Mouse (Mus musculus) left cerebral cortex, adult 9 months (tissue): ENCODE data around the gene Lins1.
A peak's percentile ranks its signal among the peaks of the same experiment; 100 is the strongest.

Experiments
- DNase-seq, 2 experiments: peaks; one replicate each; pipeline ENCODE4 v3.0.0; 2022; ENCODE audit warnings: low spot score in 2 of 2

Gene Lins1

DNA sequence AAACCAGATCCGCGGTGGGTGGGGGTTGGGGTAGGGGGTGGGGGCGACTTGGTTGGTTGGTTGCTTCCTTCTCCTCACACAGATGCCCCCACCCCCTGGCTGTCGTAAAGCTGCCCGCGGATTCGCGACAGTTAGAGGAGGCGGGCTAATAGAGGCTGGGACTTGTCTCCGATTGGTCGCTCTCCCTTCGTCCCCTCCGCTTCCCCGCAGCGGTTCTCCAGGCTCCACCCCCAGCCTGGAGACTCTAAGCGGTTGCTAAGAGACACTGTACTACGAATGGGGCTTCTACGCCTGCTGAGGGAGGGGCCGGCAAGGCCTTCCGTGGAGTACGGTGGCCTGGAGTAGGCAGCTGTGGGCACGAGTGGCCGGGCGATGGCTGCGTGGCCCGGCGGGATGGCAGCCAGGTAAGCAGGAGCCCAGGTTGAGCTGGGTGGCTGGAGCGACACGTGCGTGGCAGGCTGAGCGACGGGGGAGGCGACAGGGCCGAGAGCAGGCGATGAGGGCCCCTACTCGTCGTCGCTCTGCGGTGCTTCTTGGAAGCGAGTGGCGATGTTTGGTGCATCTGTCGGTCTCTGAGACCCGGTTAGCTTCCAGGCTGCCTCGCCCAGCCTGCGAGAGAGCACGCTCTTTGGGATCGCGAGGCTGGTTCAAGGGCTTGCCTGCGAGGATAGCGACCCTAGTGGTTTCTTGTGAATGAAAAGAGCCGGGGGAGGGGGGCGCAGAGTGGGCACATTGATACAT is at the start of gene Lins1:
Lins1 (plus strand) TSS at position 270 of the 741 bp plus-strand sequence.
- peak; percentile 99 for DNase-seq

DNA sequence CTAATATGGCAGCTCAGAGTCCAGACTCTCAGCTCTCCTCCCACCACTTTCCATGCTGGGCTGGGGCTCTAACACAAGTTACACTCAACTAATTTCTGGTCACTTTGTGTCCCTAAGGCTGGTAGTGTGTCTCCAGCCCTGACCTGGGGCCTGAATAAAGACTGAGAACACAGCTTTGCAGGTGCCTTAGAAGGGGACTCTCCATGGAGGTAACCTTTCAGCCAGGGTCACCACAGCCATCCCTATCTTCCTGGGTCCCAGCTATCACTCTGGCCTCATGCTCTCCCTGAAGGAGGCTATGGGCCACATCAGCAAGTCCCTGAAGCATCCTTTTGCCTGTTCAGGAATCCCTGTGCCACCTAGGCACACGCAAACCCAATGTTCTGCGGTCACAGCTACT is 44.0 kb upstream of the Lins1 start:
- no peak for DNase-seq

DNA sequence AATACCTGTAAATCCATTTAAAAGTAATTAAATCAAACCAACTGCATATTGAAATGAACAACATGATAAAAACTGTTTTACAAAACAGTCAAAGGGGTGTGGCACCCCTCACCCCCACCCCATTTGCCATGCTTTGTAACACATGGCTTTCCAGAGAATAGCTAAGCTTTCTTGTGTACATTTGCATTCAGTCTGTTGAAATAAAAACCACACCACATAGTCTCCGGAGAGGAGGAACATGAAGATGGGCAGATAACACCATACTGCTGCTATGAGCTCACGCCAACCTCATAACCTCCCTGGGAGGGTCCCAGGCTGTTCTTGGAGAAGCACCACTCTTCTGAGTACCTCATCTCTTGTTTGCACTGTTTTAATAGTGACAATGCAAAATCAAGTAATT is 40.5 kb upstream of the Lins1 start:
- DNase-seq, result no peak

DNA sequence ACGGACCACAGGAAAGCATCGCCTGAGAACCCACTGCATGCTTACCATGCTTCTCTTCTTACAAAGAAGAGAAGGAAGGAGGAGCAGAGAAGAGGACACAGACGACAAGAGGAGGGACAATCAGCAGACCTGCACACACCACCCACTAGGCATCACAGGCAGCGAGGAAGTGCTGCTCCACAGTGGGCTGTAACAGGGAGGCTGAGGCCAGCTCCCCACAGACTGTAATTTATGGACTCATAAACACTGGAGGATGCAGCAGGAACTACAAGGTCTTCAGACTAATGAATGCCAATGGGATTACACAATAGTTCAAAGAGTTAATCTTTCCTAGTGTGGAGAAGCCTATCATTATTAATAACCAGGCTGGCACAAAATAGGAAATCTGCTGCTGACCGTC is 38.8 kb upstream of the Lins1 start:
- DNase-seq, result no peak

DNA sequence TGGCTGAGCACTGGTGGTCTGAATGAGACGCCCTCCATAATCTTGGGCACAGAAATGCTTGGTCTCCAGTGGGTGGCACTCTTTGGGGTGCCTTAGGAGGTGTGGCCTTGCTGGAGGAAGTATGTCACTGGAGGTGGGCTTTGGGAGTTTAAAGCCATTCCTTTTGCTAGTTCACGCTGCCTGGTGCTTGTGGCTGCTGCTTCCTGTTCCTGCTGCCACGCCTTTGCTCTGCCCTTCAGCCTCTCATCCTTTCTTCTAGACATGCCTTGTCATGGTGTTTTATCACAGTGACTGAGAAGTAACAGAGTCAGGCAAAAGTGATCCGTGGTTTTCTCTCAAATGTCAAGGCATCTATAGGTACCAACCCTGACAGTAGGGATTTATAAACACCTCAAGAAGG is 37.5 kb upstream of the Lins1 start:
- DNase-seq, result no peak

DNA sequence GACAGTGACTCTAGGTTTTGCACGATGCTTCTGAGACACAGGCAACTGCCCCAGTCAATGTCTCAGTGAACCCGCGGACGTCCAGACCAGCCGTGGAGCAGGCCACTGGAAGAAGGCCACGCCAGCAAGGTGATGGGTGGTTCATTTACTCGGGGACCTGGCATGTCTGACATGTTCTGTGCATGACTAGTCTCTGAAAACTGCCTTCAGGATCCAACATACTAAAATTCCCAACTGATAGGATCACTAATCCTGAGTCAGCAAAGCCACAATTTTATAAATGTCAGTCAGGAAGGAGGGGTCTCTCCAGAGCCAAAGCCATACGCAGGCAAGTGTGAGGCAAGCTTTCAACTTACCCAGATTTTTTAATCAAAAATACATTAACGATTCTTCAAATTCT is 36.1 kb upstream of the Lins1 start:
- DNase-seq, result no peak

DNA sequence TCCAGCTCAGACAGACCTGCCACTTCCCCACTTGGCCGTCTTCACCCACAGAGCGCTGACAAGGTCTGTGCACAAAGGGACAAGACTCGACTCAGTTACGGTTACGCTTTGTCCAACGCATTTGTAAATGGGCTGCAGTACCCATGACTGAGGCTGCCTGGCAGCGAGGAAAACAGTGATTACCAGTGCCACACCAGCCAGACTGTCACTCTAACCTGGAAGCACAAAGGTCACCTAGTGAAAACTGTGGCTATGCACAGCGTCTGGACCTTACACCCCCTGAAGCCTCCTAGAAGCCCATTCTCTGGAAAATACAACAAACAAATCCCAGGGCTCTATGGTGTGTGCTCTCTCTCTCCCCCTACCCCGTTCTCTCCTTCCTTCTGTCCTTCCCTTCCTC is 34.2 kb upstream of the Lins1 start:
- DNase-seq, result no peak

DNA sequence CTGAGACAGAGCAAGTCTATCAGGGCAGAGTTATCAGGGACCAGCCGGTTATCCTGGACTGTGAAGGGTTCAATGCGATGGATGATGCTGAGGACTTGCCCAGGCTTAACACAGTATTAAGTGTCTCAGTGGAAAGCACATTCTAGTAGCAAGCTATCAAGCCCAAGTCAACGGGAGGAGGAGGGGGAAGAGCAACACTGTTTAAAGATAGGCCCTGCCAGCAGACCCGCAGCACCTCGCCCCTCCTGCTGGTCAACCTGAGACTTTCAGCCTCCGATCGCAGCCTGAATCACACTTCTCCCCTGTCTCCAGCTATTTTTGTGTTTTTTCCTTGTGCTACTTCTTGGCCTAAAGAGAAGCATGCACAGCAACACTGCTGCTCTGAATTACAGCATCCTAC is 29.4 kb upstream of the Lins1 start:
- no peak for DNase-seq

DNA sequence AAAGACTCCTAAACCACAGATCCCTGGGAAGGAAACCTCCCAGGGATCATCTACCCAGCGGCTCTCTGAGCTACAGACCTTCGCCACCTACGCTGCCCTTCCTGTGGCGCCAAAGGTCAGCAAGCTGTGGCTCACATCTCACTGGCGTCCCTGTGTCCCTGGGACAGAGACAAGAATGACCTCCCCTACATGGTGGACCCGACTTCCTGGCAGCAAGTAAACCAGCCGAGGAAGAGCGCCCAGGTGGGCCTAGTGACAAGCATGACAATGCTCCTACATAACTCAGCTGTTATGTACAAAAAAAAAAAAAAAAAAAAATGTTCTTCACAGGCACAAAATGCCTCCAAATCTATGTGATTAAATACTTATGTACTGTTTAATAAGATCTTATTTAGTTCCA is 28.7 kb upstream of the Lins1 start:
- no peak for DNase-seq

DNA sequence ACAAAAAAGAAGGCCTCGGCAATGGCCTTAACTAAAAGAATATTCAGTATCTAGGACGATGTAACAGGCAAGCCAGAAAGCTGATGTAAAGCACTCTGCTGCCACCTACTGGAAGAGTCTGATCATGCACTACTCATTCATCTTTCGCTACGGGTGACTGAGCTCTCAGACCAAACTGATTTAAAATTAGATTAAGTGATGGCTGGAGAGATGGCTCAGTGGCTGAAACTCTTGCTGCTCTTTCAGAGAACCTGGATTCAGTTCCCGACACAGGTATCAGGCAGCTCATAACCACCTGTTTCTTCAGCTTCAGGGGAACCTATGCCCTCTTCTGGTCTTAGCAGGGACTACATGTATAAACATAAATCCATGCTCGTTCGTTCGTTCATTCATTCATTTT is 28.1 kb upstream of the Lins1 start:
- DNase-seq, result peak; percentile 39 to 87

DNA sequence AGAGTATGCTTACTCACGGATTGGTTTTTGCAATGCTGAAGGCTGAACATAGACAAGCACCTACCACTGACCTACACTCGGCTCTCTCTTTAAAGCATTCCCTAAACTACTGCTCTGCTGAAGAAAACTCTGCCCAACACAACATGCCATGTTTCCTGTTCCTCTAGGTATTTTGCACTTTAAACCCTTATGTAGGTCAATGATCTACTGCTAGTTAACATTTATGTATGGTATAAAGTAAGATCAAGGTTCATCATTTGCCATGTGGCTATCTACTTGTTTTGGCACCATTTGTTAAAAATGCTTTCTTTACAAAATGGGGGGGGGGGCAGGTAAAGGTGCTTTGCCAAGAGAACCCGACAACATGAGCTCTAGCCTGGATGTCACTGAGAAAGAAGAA is 26.1 kb upstream of the Lins1 start:
- no peak for DNase-seq

DNA sequence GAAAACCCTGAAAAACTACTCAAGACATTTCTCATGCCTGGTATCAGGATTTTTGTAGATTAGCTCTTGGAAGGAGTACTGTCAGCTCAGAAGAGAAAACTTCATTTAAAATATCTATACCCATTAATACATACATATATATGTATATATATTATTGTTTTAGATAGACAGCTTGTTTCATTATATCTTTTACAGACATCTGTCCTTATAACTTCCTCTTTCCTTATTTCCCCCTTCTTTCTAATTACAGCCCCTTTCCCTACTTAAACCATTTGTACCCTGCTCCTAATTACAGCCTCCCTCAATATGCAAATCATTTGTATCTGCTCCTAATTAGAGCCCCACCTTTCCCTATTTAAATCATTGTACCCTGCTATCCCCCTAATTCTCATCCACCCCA is 22.6 kb upstream of the Lins1 start:
- no peak for DNase-seq

DNA sequence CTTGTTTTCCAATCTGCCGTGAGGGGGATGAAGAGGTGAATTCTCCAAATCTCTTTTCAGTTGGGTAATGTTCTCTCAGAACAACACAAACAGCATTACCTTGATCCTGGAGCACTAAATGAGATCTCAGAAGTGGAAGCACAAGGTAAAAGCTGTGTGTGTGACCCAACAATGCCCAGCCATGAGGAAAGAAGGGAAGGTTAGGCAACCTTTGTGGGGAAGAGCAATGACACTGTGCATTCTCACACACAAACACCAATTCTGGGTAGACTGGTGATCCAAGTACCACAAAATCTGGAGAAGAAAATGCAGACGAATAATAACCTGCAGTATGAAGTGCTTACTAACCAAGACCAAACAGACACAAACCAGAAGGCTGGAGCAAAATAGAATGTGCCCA is 13.9 kb upstream of the Lins1 start:
- DNase-seq, result no peak

DNA sequence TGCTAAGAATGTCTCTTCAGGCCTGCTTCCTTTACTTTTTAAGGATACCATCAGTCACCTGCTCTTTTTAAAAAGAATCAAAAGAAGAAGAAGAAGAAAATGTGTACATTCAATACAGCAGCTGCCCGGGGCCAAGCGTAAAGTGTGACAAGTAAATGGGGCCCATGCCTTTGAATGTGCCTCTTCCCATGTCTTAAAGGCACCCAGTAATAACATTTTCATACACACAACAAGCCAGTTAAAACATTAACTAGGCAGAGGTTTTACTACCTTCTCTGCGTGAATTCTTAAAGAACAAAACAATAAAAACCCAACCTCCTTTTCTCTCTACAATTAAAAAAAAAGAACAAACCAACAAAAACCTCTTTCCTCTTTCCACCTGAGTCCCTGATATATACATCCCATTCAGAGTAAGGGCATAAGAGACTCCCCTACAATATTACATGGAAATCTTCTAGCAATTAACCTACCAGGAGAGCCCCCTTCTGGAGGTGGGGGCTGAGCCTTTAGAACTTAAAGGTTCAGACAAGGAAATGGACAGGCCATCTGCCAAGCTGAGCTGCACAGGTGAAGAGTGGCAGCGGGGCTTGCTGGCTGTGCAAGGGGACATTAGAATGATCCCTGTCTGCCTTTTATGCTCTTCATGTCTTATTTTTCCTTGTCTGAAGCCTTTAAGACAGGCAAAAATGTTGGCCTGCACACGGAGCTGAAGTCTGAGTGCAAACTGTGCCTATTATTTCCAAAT is 7.4 kb upstream of the Lins1 start:
- DNase-seq, result no peak

DNA sequence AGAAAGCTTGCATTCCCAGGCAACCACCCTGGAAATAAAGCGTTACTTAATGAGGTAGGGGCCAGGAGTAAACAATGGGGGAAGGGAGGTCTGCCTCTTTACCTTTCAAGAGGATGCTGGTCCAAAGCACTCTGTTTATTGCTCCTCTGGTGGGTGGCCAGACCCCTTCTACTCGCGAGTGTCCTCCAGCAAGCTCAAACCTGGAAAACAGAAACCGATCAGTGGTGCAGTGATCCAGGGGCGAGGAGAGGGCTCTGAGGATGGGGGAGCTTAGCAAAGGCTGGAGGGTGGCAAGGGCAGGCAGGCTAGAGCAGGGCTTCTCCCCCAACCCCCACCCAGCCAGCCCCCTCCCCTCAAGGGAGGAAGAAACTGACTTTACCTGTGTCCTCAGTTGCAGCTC is 968 bp upstream of the Lins1 start:
- no peak for DNase-seq

DNA sequence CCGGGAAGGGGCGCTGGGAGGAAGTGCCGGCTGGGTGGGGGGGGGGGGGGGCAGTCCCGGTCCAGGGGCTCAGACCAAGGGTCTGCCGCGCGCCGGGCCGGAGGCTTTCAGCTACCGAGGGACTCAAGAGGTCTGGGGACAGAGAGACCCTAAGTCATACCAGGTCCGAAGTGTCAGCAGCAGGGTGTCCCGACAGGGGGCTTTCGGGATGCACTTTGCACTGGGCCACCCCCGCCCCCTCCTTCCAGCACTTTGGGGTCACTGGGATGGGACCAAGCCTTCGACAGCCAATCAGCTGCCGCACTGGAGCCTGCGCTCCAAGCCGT is 432 bp upstream of the Lins1 start, which contains the start of gene Asb7:
Asb7 (minus strand) TSS at position 303 of the 326 bp plus-strand sequence.
- no peak for DNase-seq

DNA sequence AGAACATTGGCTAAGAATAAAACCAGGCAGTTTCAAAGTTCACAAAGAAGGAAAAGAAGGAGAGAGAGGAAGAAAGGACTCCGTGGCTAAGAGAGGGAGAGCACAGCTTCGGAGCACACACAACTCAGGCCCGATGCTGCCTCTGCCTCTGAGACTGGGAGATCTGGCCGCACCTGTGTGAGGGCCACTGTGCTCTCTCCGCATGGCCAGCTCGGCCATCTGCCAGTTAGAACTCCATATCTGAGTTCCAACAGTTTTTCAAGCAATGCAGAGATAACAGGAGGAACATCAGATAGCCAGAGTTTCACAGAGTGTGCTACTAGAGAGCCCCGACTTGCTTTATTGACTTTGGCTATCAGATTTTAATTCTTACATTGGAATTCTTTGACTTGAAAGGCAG is 4.8 kb downstream of the Lins1 start:
- no peak for DNase-seq

DNA sequence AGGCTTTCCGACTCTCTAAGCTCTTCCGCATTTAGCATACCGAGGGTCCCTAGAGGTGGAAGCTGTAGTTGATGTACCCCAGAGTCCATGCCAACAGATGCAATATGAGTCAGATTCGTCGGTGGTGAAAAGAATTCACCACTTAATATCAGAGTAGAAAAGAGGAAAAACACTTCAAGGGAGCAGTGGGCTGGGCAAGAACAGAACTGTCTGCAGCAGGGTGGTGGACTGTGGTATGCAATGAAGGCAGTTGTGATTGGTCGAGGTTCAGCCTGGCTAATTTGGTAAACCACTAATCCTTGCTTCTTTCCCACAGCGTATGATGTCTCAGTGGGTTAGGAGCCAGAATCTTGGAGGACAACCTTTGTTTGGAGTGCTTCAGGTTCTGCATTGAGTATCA is 13.0 kb downstream of the Lins1 start:
- DNase-seq, result no peak

DNA sequence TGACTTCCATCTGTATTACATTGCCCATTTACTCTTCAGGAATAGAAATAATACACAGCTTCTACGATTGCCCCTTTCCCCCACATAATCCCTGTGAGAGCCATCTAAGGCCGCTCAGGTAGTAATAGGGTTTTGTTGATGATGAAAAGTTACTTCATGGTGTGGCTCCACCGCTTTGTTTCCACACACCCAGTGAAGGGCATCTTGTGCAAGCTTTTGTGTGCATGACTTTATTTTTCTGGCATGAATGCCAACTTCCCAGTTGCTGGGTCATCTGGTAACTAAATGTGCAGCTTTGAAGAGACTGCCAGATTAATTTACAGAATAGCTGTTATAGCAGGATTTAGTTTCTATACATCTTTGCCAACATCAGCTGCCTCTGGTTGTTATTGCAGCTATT is 14.9 kb downstream of the Lins1 start:
- DNase-seq, result no peak

DNA sequence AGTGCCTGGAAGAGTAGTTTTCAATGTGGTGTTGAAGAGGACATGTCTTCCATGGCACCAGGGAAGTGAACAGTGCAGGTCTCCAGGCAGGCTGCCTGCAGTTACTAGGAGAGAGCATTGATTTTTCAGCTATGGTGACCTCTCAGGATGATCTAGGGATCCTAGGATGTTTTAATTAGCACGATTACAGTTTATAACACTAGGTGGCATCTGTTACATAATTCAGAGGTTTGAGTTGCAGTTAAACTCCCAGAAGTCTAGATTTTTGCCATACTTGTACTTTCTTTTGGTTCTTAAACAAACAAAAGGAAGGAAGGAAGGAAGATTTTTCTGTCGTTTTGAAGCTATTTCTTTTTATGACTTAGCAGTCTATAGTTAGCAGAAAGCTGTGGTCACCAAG is 21.5 kb downstream of the Lins1 start:
- DNase-seq, result no peak

DNA sequence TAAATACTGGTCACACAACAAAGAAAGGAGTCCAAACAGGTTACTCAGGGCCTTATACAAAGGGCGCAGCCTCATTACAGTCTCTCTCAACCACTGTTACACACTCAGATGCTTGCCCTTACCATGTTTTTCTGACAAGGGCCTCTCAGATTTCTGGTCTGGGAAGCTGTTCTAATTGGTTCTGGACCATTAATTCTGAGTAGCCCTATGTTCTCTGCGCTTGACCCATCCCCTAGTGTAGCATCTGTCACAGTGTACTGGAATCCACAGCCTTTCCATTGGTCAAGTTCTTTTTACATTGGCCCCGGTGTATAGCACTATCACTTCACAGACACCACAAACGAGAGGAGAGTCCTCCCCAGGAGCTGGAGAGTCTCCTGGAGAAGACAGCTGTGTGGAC is 34.8 kb downstream of the Lins1 start:
- DNase-seq, result no peak

DNA sequence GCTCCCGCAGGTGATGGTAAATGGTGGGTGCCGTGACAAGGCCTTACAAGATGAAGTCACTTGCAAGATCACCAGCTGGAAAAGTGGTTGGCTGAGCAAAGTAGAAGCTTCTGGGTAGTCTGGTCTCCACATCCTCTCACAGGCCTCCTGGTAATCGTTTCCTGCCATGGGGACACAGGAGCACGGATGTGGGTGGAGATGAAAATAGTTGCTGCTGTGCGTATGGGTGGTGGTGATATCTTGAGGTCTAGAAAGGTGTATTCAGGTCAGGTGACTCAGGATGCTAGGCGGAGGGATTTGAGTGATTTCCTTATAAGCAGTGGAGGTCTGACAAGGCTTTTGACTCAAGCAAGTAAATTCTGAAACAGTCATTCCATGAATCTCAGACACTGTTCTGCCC is 35.3 kb downstream of the Lins1 start:
- DNase-seq, result no peak

DNA sequence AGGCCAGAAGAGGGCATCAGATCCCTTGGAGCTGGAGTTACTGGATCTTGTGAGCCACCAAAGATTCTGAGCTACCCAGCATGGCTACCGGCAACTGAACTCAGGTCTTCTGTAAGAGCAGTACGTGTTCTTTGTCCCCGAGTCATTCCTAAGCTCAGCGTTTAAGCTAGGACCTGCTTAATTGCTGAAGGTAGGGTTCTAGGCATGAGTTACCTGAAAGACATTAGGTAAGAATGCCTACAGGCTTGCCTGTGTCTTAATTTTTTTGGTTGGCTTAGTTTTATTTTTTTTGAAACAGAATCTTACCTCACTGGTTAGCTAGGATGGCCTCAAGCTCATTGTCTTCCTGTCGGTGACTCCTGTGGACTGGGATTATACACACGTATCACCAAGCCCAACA is 38.4 kb downstream of the Lins1 start:
- DNase-seq, result no peak

DNA sequence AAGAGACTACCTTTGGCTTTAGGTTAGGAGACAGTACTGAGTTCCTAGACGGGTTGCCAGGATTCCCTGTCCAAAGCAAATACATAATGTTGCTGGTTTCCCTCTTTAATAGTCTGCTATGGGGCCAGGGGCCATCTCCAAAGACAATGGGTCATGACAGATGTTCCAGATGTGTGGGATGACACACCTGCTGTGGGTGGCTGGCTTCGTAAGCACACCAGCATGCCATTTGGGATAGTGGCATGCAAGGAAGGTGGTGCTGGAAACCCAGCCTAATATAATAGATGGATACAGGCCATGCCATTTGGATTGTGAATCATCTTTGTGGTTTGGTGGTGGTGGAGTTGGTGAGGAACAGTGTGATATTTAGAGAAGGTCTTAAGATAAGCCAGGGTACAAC is 39.5 kb downstream of the Lins1 start:
- no peak for DNase-seq
